Mouse (Mus musculus) forebrain, embryonic 16.5 days (tissue): ENCODE measurements around the gene Lrrc41. TPM values are rescaled to one million over a fixed set of nuclear protein-coding genes. Genes with fewer than 3 reads are reported as not detected.

Experiments
- ATAC-seq: fragments of 200-750 bp; cut with Nextera tagmentation; 2 replicates; pipeline ENCODE4 v1.8.0; 2017; ENCODE audit warnings: mild to moderate bottlenecking, moderate library complexity
- H3K27ac ChIP-seq: fragments of 300-500 bp; sonication (generic); 2 replicates; pipeline ENCODE4 v1.5.1; 2014; ENCODE audit warnings: low read length, control low read depth
- H3K27me3 ChIP-seq: fragments of 300-500 bp; sonication (generic); replicated peaks from 2 replicates; pipeline ENCODE4 v1.6.1; 2014; ENCODE audit warnings: low read length; ENCODE audit not compliant: control insufficient read depth, insufficient read depth
- H3K36me3 ChIP-seq: fragments of 300-500 bp; sonication (generic); 2 replicates; pipeline ENCODE4 v1.6.1; 2014; ENCODE audit not compliant: control insufficient read depth, insufficient read depth
- H3K4me1 ChIP-seq: fragments of 300-500 bp; sonication (generic); replicated peaks from 2 replicates; pipeline ENCODE4 v1.6.1; 2014; ENCODE audit warnings: low read length; ENCODE audit not compliant: control insufficient read depth, insufficient read depth
- H3K4me2 ChIP-seq: fragments of 300-500 bp; sonication (generic); 2 replicates; pipeline ENCODE4 v1.6.1; 2014; ENCODE audit warnings: mild to moderate bottlenecking, low read length, control low read depth
- H3K4me3 ChIP-seq: fragments of 300-500 bp; sonication (generic); replicated peaks from 2 replicates; pipeline ENCODE4 v1.5.1; 2014; ENCODE audit warnings: mild to moderate bottlenecking, low read length, control low read depth
- H3K9ac ChIP-seq: fragments of 300-500 bp; sonication (generic); replicated peaks from 2 replicates; pipeline ENCODE4 v1.6.1; 2014; ENCODE audit warnings: low read depth, low read length, control low read depth
- H3K9me3 ChIP-seq: fragments of 300-500 bp; sonication (generic); 2 replicates; pipeline ENCODE4 v1.6.1; 2016; ENCODE audit warnings: low read length; ENCODE audit not compliant: control insufficient read depth
- WGBS: fragments of 180-500 bp; shearing (Covaris S2); extraction: QIAGEN DNeasy Blood & Tissue Kit; methylation state at CpG from one replicate; pipeline ENCODE4 v1.1.7; 2014; 5-methylcytosine and 5-hydroxymethylcytosine counted together
- polyA plus RNA-seq: library from polyadenylated mRNA; unstranded; fragments of >200 nt; fragmentation: Nextera tagmentation; extraction: Ambion mirVana; gene quantifications from 2 replicates; pipeline ENCODE4 v1.2.1, GENCODE M21; 2015

The Lrrc41 gene
- polyA plus RNA-seq, 1 experiment from 2014 or later, result 67.0 TPM

GRCm38 (mm10) chr4:116140801-116141574, 65.9 kb downstream of the Lrrc41 start:
- H3K27ac ChIP-seq, result no peak overlapping the region
- no peaks in the 10 kb centered on the region for H3K36me3 ChIP-seq
- H3K27me3 ChIP-seq, result no peaks in the 10 kb centered on the region
- H3K9ac ChIP-seq, result no peak overlapping the region
- peaks cover 15% of the 10 kb centered on the region for H3K4me1 ChIP-seq
- no peak overlapping the region for H3K4me2 ChIP-seq
- no peak overlapping the region for H3K4me3 ChIP-seq
- WGBS, result 83% methylated on average over 7 of the region's 7 CpGs
- H3K9me3 ChIP-seq, result no peaks in the 10 kb centered on the region
- no peak for ATAC-seq

- Histone ChIP-seq H3K9ac (no peak overlapping the region), H3K27me3 (no peaks in the 10 kb centered on the region), H3K4me1 (peaks cover 15% of the 10 kb centered on the region), H3K4me2 (no peak overlapping the region), H3K9me3 (no peaks in the 10 kb centered on the region), H3K36me3 (no peaks in the 10 kb centered on the region), H3K27ac (no peak overlapping the region), H3K4me3 (no peak overlapping the region)
- no peak for ATAC-seq
- WGBS, result 81% methylated on average over 1 of the region's 1 CpGs
Observed at GRCm38 (mm10) chr4:116141736-116142135, 66.7 kb downstream of the Lrrc41 start.

- H3K36me3 ChIP-seq, result no peaks in the 10 kb centered on the region
- no peak for ATAC-seq
- peaks cover 15% of the 10 kb centered on the region for H3K4me1 ChIP-seq
- H3K9me3 ChIP-seq, result no peaks in the 10 kb centered on the region
- no peaks in the 10 kb centered on the region for H3K27me3 ChIP-seq
- H3K4me2 ChIP-seq, result no peak overlapping the region
- no peak overlapping the region for H3K27ac ChIP-seq
- H3K9ac ChIP-seq, result no peak overlapping the region
- H3K4me3 ChIP-seq, result no peak overlapping the region
- WGBS, result 81% methylated on average over 7 of the region's 7 CpGs
Observed at GRCm38 (mm10) chr4:116142269-116142668, 67.2 kb downstream of the Lrrc41 start.

- Histone ChIP-seq H3K36me3 (no peaks in the 10 kb centered on the region), H3K9me3 (no peaks in the 10 kb centered on the region), H3K9ac (no peak overlapping the region), H3K4me3 (peak overlapping the region; percentile 77), H3K27me3 (no peaks in the 10 kb centered on the region), H3K4me2 (peak overlapping the region; percentile 95), H3K4me1 (peaks cover 15% of the 10 kb centered on the region), H3K27ac (no peak overlapping the region)
- ATAC-seq, result peak; percentile 5; the same call in 1 of the 2 replicates
- WGBS, result 12% methylated on average over 7 of the region's 7 CpGs
Observed at GRCm38 (mm10) chr4:116143317-116143811, 68.3 kb downstream of the Lrrc41 start.

GRCm38 (mm10) chr4:116143891-116144717, 69.0 kb downstream of the Lrrc41 start:
- under 1% methylated on average over 45 of the region's 47 CpGs for WGBS
- H3K27ac ChIP-seq, result no peak overlapping the region

More at GRCm38 (mm10) chr4:116143891-116144717, 69.0 kb downstream of the Lrrc41 start:
- Histone ChIP-seq H3K9ac (peak overlapping the region; percentile 76), H3K9me3 (no peaks in the 10 kb centered on the region), H3K4me3 (peak overlapping the region; percentile 77), H3K4me2 (peak overlapping the region; percentile 95), H3K4me1 (peaks cover 15% of the 10 kb centered on the region), H3K27me3 (no peaks in the 10 kb centered on the region), H3K36me3 (no peaks in the 10 kb centered on the region)
- ATAC-seq, result peak; percentile 79

Other genes with a start within 250 kb of the Lrrc41 start
- gene Mob3c, start 247.2 kb upstream of the Lrrc41 start, polyA plus RNA-seq, result 4.6 and 6.0 TPM in 2 replicates
- 25.4 and 27.9 TPM in 2 replicates for gene Mknk1, start 236.1 kb upstream of the Lrrc41 start, polyA plus RNA-seq
- 0.18 TPM in 1 of 2 replicates, not detected in the other for gene Kncn, start 190.9 kb upstream of the Lrrc41 start, polyA plus RNA-seq
- gene 6430628N08Rik, start 184.6 kb upstream of the Lrrc41 start, polyA plus RNA-seq, result 0.15 and 0.47 TPM in 2 replicates
- 0.10 TPM in 1 of 2 replicates, not detected in the other for gene Dmbx1, start 135.3 kb upstream of the Lrrc41 start, polyA plus RNA-seq
- 12.7 and 17.1 TPM in 2 replicates for gene Faah, start 57.3 kb upstream of the Lrrc41 start, polyA plus RNA-seq
- gene Nsun4, start 21.4 kb upstream of the Lrrc41 start, polyA plus RNA-seq, result 13.2 and 13.4 TPM in 2 replicates
- 409 and 411 TPM in 2 replicates for gene Uqcrh, start 198 bp upstream of the Lrrc41 start, polyA plus RNA-seq
- 18.6 and 18.8 TPM in 2 replicates for gene Rad54l, start 48.4 kb downstream of the Lrrc41 start, polyA plus RNA-seq
- gene Pomgnt1, start 48.6 kb downstream of the Lrrc41 start, polyA plus RNA-seq, result 61.5 and 67.3 TPM in 2 replicates
- 2.6 and 2.7 TPM in 2 replicates for gene Lurap1, start 76.1 kb downstream of the Lrrc41 start, polyA plus RNA-seq
- 0.10 and 0.19 TPM in 2 replicates for gene Tspan1, start 92.3 kb downstream of the Lrrc41 start, polyA plus RNA-seq
- not detected in 2 replicates for gene 1700042G07Rik, start 98.1 kb downstream of the Lrrc41 start, polyA plus RNA-seq
- gene Gm49337, start 98.1 kb downstream of the Lrrc41 start, polyA plus RNA-seq, result not detected in 2 replicates
- 83.3 and 86.9 TPM in 2 replicates for gene Pik3r3, start 146.3 kb downstream of the Lrrc41 start, polyA plus RNA-seq